Mouse (Mus musculus) v-Abl transformed pro-B cells (cell line): Measurements from ENCODE around the gene Ptdss2.

Experiments
- in situ Hi-C, 2 experiments: fragments of 400-800 bp; cut with MboI; formaldehyde crosslinking; loops; one replicate each; pipeline ENCODE4 v1.15.1; 2025; ENCODE audit not compliant: unreplicated experiment in 2 of 2

Gene Ptdss2

DNA sequence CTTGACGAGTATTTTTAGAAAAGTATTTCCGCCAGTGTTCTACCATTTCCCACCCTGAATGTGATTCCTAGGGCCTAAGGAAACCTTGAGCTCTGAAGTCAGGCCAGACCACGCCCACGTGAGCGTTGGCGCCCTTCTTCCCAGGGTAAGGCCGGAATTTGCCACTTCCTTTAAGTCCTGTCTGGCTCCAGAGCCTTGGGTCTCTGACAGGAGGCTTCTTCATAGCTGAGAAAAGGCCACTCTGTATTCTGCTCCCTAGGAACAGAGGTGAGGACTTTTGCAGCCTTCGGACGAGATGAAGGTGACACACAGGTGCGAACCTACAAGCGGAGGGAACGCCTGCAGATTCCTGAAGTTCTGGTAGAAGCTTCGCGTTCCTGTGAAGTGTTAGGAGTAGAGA lies at the start of gene Ptdss2:
Gene Ptdss2, plus strand, starts transcription at position 138 of the 400 bp plus-strand sequence.
- in situ Hi-C loops = no loop called here

GRCm38 (mm10) chr7:141073782-141074181 lies 48.4 kb upstream of the Ptdss2 start:
- in situ Hi-C loops = loop anchor here in 1 of 2 experiments (25.0 kb wide), 1 partner anchor 961 kb away; the partner anchor contains the start of genes Echs1, Fuom and Paox

GRCm38 (mm10) chr7:141077841-141078240 lies 44.3 kb upstream of the Ptdss2 start, which contains the start of gene Pkp3:
TSS of gene Pkp3 (plus strand) at chr7:141078218.
- in situ Hi-C loops = no loop called here

DNA sequence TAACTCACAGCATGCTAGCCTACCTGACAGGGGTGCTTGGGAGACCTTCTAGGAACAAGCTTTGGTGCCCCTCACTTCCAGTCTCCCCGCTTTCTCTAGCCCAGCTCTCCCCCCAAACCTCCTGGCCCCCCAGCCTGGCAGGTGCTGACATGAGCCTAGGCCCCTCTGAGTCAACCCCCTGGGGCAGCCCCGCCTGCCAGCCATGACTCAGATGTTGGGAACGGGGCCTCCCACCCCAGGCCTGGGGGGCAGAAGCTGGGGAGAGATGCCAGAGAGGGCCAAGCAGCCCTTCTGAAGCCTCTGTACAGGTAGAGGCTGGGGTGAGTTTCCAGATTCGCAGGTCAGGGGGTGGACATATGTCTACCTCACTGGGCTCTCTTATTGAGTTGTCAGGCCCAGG lies 43.3 kb upstream of the Ptdss2 start:
- in situ Hi-C loops = no loop called here

- in situ Hi-C loops = no loop called here
Measured at GRCm38 (mm10) chr7:141079481-141080449, 42.4 kb upstream of the Ptdss2 start.

GRCm38 (mm10) chr7:141087894-141088293 lies 34.3 kb upstream of the Ptdss2 start:
- in situ Hi-C loops = no loop called here

DNA sequence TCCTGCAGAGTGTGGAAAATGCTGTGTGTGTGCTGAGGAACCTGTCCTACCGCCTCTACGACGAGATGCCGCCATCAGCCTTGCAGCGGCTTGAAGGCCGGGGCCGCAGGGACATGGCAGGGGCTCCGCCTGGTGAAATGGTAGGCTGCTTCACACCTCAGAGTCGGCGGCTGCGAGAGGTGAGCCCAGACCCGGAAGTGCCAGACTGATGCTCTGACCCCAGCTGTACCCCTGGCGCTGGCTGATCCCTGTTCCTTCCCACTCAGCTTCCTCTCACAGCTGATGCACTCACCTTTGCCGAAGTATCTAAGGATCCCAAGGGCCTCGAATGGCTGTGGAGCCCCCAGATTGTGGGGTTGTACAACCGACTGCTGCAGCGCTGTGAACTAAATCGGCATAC lies 33.7 kb upstream of the Ptdss2 start:
- in situ Hi-C loops = no loop called here

DNA sequence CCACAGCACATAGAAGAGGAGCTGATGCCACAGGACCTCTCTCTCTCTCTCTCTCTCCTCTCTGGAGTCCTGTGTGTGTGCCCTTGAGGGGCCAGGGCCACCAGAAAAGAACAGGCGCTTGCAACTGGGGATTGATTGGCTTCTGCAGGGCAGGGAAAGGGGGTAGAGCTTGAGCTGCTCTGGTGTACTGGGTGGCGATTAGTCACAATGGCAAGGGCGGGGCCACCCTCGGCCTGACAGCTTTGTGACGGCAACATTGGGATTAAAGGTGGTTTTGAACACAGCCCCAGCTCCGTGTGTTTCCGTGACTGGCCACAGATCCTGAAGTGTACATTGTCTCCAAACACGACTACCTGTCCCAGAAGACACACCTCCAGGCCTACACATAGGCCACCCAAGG lies 32.0 kb upstream of the Ptdss2 start:
- in situ Hi-C loops = loop anchor here (5.0 to 10.0 kb wide), 2 partner anchors 87 to 275 kb away; no protein-coding TSS in a partner anchor

GRCm38 (mm10) chr7:141092051-141092735 lies 30.0 kb upstream of the Ptdss2 start:
- in situ Hi-C loops = loop anchor here (5.0 to 10.0 kb wide), 2 partner anchors 85 to 273 kb away; no protein-coding TSS in a partner anchor

GRCm38 (mm10) chr7:141093950-141094349 lies 28.2 kb upstream of the Ptdss2 start:
- in situ Hi-C loops = loop anchor here (5.0 to 10.0 kb wide), 2 partner anchors 83 to 271 kb away; no protein-coding TSS in a partner anchor

DNA sequence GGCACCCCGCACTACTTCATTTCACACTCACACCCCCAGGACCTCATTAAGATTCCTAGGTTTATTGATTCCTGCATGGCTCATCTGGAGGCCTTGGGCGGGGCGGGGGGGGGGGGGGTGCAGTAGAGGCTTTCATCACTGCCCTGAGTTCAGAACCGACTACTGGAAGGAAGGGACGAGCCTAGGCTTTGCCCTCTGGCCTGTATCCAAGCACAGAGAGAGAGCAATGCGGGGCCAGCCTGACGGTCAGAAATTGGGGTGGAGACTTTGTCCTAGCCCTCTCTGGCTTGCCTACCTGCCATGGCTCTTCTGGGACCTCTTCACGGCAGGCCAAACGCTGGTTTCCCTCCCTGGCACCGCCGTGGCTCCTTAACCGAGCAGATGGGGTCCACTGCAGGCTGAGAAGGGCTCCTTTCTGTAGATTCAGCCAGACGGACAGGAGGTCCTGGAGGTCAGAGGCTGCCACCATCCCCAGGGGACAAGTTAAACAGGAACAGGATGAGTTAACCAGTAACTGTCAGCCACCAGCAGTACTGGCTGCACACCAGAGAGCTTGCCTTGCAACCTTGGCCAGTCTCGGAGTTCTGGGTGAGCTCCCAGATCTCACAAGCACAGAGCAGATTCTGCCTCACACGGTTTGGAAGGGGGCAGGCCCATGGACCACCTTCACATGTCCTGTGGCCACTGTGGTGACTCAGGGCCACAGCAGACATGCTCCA lies 27.5 kb upstream of the Ptdss2 start:
- in situ Hi-C loops = loop anchor here (5.0 to 10.0 kb wide), 3 partner anchors 78 to 270 kb away; partner anchors contain the start of gene Rnh1 (in 1 of the 2)

- in situ Hi-C loops = loop anchor here (5.0 to 10.0 kb wide), 2 partner anchors 76 to 269 kb away; partner anchors contain the start of gene Rnh1 (in 1 of the 2)
Measured at GRCm38 (mm10) chr7:141096021-141096420, 26.2 kb upstream of the Ptdss2 start.

DNA sequence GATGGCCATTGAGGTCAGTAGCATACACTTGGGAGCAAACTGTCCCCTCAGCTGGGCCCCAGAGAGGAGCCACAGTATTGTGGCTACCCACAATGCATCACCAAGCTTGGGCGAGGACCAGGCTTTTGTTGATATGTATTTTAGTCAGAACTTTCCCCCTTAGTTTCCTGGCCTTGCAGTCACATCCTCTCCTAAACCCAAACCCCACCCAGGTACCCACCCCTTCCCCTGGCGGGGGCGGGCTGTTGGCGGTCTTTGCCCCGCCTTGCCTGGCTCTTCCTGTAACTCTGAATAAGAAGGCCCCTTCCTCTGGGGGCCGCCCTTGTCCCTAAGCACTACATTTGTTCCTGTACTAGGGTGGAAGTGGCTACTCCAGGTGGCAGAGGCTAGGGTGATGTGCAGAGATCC lies 25.5 kb upstream of the Ptdss2 start:
- in situ Hi-C loops = loop anchor here (5.0 to 10.0 kb wide), 2 partner anchors 76 to 268 kb away; partner anchors contain the start of gene Rnh1 (in 1 of the 2)

GRCm38 (mm10) chr7:141097177-141097576 lies 25.0 kb upstream of the Ptdss2 start:
- in situ Hi-C loops = loop anchor here (5.0 to 10.0 kb wide), 2 partner anchors 75 to 268 kb away; partner anchors contain the start of gene Rnh1 (in 1 of the 2)

DNA sequence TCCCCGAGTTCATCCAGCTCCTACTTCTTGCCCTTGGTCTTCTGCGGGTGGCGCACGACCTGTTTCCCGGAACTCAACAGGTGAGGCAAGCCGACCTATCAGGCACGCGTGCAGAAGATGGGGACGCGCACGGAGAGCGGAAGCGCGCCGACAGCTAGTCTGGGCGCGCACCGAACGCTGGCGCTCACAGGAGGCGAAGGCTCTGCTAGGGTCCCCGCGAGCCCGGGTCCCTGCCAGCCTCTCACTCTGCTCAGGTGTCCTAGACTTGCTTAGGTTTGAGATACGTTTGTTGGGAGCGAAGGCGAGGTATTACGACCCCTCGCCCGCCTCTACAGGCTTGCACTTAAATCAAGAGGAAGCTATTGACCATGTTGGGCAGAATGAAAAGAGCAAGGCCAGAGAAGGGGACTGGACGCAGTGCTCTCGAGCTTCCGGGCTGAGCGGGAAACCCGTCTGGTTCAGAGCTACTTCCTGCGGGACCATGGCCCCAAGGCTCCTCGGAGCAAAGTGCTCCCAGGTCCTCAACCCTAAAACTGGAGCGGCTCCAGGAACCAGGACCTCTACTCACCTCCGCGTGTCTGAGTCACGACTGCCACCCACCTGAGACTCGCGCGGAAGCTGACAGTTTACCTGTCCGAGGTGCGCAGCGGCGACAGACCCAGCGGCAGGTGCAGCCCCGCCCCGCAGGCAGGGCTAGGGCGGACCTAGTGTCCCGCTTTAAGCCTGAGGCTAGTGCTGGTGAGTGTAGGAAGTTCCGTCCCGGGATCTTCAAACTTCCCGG lies 22.1 kb upstream of the Ptdss2 start, which contains the start of gene Sigirr:
Gene Sigirr, minus strand, starts transcription at position 662 of the 781 bp plus-strand sequence.
- in situ Hi-C loops = loop anchor here (5.0 to 10.0 kb wide), 2 partner anchors 72 to 265 kb away; partner anchors contain the start of gene Rnh1 (in 1 of the 2)

DNA sequence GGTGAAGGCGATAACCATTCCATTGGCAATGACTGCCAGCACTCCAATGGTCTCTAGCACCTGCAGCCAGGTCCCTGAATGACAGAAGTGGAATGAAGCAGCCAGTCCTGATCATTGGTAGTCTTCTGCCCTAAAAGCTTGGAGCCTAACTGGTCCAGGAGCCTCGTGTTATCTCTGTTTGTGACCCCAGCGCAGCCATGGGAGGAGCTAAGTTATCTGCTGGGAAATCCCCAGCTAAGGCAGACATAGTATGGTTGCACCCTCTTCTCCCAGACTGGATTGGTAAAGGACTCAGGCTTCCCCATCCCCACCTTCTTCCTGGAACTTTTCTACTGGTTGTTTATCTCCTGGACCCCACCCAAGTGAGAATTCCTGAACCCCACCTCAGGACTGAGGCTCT lies 19.0 kb upstream of the Ptdss2 start:
- in situ Hi-C loops = no loop called here

DNA sequence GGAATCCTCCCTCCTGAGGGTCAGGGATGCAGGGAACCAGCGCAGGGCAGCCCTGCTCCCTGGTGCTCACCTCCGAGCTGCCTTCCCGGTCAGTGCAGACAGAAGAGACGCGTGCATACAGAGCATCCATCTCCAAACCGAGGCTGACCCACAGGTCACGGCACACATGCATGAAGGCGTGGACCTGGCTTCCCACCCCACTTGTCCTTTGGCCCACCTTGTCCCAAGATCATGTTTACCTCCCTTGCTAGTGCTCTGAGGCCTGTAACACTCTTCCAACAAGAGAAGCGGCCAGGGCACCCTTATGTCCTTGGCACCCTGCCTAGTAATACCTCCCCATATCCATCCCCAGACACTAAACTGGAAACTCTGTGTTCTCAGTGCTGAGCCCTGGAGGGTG lies 6.3 kb upstream of the Ptdss2 start:
- in situ Hi-C loops = no loop called here

- in situ Hi-C loops = no loop called here
Measured at GRCm38 (mm10) chr7:141117636-141118035, 4.5 kb upstream of the Ptdss2 start, which contains the start of gene Ano9. TSS of gene Ano9 (minus strand) at chr7:141117806.

GRCm38 (mm10) chr7:141119487-141119886 lies 2.7 kb upstream of the Ptdss2 start:
- in situ Hi-C loops = no loop called here
